Mouse (Mus musculus) layer of hippocampus, adult 11-12 months (tissue): ENCODE data around the gene Irs2.

Source experiments
- DNase-seq: peaks from one replicate; pipeline ENCODE4 v3.0.0; 2022; ENCODE audit warnings: low spot score

Irs2 gene

DNA sequence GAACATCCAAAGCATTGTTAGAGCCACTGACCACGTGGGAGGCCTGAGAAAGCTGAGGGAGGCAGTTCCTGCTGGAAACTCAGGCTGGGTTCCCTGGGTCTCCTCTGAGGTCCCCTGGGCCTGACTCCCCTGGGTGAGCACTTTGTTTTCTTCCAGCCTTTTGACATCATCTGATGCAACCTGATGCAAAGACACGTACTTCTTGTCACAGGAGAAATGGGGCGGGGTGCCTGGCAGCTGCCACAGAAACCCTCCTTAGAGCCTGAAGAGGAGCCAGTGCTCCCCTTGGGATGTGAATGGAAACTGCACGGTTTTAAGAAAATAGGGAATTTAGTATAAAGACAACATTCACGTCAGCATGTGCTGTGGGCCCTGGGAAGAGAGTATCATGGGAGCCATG, 55.6 kb downstream of the Irs2 start:
- no peak for DNase-seq

DNA sequence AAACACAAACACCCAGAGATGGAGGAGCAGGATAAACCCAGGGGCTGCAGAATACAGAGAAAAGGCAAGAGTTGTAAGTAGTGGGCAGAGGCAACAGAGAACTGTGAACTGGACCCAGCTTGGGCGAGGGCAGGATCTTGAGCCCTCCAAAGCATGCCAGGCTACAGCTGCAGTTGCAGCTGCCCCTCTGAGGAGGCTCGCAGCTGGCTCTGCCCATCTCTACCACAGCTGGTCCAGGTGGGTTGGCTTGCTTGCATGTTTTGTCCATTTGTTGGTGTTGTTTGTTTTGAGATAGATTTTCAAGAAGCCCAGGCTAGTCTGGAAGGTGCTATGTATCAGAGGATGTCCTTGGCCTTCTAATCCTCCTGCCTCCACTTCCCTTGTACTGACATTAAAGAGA, 56.0 kb downstream of the Irs2 start:
- DNase-seq = no peak

DNA sequence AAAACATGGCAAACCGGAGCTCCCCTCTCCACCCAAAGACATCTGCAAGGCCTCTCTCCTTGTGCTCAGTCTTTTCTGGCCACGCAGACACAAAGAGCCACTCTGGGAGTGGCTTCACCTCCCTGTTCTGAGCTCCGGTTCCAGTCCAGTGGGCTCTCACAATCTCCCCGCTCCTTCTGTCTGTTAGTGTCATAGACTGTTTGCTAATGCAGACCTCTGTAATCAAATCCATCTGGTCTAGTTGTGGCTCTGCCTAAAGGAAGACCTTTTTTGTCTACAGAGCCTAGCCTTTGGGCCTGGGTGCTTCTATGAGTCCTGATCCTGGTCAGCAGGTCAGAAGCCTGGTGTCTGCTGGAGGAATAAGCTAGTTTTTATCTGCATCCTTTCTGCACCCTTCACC, 56.7 kb downstream of the Irs2 start:
- no peak for DNase-seq

DNA sequence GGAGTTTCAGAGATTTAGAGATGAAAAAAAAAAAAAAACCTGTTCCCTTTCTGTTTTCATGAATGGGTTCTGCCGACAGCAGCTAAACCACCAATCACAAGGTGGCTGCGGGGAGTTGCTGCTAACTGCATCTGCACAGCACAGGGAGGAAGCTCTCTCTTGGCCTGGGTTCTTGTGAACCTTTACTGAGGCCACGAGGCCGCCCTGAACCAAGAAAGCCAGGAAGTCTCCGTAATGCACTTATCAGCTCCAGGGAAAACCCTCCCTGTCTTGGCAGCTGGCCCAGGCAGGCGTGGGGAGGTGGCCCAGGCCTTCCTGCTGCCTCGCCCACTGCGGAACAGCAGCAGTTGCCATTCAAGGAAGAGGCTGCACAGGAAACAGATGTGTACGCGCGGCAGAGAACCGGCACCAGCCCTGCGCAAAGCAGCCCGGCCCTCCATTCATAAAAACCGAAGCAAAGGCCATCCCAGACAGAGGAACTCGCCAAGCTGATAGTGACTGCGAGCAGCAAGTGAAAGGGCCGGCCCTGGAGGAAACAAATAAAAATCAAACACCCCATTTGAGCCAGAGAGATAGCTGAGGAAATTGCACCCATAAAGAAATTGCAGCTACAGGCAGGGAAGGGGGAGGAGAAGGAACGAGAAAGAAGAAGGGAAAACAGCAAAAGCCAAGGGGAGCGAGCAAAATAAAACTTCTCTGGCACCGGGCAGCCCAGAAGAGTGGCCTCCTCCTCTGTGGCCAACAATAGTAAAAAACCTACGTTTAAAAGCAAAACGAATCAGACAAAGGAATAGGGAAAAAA, 62.1 kb downstream of the Irs2 start:
- peak; percentile 61 for DNase-seq

DNA sequence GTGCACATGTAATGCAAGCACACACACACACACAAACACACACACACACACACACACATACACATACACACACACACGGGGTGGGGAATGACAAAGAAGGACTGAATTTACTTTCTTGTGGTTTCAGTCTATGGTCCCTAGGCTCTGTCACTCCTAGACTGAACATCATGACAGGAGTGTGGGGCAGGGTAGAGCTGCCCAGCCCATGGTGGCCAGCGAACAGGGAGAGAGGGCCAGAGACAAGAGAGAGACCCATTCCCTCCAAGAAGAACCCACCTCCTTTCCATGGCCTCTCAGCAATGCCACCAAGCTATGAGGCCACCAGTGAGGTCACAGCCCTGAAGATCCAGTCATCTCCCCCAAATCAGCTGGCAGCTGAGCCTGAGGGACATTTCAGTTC, 62.8 kb downstream of the Irs2 start:
- DNase-seq = no peak

DNA sequence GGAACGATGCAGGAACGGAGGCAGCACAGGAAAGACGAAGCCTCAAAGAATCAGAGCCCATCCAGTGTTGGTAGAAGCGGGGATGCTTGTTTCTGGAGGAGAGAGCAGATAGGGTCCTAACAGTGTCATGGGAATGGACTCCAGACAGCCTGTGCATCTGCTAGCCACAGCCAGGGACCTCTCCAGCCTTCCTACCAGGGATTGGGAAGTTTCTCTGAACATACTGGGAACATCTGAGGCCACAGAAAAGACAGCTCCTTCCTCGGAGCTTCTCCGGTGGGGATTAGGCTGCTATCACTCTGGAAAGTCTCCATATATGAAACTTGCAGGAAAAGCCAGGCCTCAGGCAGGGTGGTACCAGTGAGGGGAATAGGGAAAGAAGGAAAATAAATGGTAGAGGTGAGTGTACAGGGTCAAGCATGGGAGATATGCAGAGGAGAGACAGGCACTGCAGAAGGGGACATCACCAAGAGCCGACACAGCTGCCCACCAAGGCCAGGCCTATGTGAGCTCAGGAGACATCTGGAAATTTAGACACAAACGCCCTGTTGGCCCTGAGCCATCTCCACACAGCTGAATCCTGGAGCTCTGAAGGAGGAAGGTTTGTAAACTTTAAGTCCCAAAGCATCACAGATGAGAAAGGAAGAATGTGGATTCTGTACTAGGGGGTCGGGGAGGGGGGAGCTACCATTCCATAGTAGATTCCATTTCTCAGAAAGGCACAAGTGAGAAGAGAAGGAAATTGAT, 64.8 kb downstream of the Irs2 start:
- DNase-seq = no peak

DNA sequence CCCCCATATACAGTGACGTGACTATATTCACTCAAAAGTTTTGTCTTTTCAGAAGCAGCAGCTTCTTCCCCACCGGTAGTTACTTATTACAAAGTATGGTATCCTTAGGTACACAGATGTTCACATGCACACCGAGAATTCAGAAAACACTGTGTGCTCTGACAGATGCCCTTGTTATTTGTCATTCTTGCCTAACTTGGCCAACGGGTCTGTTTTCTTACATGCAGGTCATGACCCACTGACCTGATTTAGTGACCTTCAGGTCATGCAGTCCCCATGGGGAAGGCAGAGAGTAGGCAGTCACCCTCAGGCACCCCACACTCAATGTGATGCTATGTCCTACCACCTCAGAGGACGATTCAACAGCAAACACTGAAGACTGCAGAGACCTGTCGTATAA, 68.4 kb downstream of the Irs2 start:
- no peak for DNase-seq

DNA sequence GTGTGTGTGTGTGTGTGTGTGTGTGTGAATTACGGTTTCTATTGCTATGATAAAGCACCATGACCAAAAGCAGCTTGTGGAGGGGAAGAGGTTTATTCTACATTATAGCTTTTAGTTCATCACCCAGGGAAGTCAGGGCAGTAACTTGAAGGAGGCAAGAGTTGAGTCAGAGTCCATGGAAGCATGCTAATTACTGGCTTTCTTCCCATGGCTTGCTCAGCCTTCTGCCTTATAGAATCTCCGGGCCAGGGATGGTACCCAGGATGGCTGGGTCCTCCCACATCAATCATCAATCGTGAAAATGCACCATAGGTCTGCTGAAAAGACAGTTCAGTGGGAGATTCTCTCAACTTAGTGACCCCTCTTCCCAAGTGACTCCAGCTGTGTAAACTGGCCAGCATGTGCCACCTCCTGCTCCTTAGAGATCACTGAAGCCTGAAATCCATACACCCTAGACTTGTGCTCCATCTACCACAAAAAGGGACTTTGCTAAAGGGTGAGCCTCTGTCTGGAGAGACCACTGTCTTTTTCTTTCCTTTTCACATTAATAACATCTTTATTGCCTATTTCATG, 69.0 kb downstream of the Irs2 start:
- DNase-seq = no peak

DNA sequence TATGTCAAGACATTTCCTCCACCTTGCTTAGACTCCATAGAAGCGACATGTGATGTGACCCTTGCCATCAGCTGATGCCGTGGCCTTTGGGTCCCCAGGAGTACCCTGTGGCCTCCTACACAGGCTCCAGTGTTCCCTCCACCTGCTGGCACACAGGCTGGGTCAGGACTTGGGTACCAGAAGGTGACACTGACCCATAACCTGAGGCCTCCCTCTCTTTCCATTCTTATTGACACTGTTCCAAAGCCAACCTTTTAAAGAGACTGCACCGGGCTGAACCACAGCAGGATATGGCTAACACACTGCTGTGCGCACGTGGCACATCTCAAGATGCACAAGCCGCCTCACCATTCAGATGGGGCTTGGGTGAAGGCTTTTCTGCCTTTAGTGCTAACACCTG, 70.0 kb downstream of the Irs2 start:
- no peak for DNase-seq

DNA sequence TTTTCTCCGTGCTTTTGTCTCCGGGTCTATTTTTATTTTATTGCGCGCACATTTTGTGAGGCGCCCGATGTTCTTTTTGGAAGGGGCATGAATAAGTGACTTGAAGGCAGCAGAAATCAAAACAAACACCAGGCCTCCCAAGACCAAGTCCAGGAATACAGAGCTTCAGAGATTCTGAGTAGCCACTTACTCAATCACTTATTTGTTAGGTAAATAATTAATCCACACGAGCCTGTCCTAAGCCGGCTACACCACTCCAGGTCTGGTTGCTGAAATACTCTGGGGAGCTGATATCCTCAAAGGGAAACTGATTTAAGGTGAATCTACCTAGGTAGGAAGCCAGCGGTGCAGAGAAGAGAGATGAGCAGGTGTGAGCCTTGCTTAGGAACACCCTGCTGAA, 71.6 kb downstream of the Irs2 start:
- no peak for DNase-seq

DNA sequence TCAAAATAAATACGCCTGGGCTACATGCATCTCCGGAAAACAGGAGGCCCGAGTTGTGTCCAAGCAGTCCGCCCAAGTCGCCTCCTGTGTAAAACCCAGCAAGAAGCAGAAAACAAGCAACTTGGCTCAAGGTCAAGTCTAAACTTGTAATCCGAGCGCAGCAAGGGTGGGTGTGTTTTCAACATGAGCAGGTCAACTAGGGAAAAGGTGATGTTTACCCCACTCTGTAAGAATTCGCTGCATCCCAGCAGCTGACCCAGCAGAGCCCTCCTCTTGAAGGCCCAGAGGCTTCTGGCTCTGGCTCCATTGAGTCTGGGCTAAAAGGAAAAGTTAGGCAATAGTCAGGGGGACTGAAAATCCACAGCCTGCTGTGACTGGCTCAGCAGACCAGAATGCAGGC, 73.0 kb downstream of the Irs2 start:
- no peak for DNase-seq
